Mouse (Mus musculus): ENCODE measurements around the gene Plekha7. TPM values are rescaled to one million over a fixed set of nuclear protein-coding genes. Genes with fewer than 3 reads are reported as not detected.

The Plekha7 gene
- total and polyA plus RNA-seq, 2 experiments, result 2.3 to 2.9 TPM

- H3K79me2 ChIP-seq (ENCODE audit: control insufficient read depth, insufficient read depth, low read length), result no peaks in the 10 kb centered on the region
- no peaks in the 10 kb centered on the region for H3K4me1 ChIP-seq (ENCODE audit: control insufficient read depth, insufficient read depth, low read length)
- WGBS, result 92% methylated on average over 14 of the region's 14 CpGs
- H3K27ac ChIP-seq (replicated peaks; ENCODE audit: insufficient read depth, low read depth, low read length), result no peak overlapping the region
- H3K27me3 ChIP-seq (ENCODE audit: control insufficient read depth, insufficient read depth, low read length), result no peaks in the 10 kb centered on the region
- H3K36me3 ChIP-seq (ENCODE audit: control insufficient read depth, insufficient read depth, low read length), result no peaks in the 10 kb centered on the region
- DNase-seq (ENCODE audit: extremely low read depth, low read depth, low spot score), result no peak
- H3K4me3 ChIP-seq (ENCODE audit: insufficient read depth, low read depth, low read length), result no peak overlapping the region
- no peak overlapping the region for H3K9ac ChIP-seq (ENCODE audit: low read depth, low read length)
- TF ChIP-seq CTCF (IDR thresholded peaks at IDR 0.05; ENCODE audit: low read depth, low read length), result no peak
- no peak for TF ChIP-seq POLR2A (IDR thresholded peaks at IDR 0.05; ENCODE audit: extremely low read depth, insufficient read depth, low read length)
Observed at GRCm38 (mm10) chr7:116156894-116157143, 151.4 kb downstream of the Plekha7 start.

GRCm38 (mm10) chr7:116156072-116156893 lies 151.9 kb downstream of the Plekha7 start:
- WGBS, result 80% methylated on average over 17 of the region's 17 CpGs
- Histone ChIP-seq H3K27me3 (ENCODE audit: control insufficient read depth, insufficient read depth, low read length) (no peaks in the 10 kb centered on the region), H3K36me3 (ENCODE audit: control insufficient read depth, insufficient read depth, low read length) (no peaks in the 10 kb centered on the region), H3K4me3 (ENCODE audit: insufficient read depth, low read depth, low read length) (no peak overlapping the region), H3K27ac (replicated peaks; ENCODE audit: insufficient read depth, low read depth, low read length) (no peak overlapping the region), H3K4me1 (ENCODE audit: control insufficient read depth, insufficient read depth, low read length) (no peaks in the 10 kb centered on the region), H3K79me2 (ENCODE audit: control insufficient read depth, insufficient read depth, low read length) (no peaks in the 10 kb centered on the region), H3K9ac (ENCODE audit: low read depth, low read length) (no peak overlapping the region)
- TF ChIP-seq CTCF (IDR thresholded peaks at IDR 0.05; ENCODE audit: low read depth, low read length) (no peak), POLR2A (IDR thresholded peaks at IDR 0.05; ENCODE audit: extremely low read depth, insufficient read depth, low read length) (no peak)
- DNase-seq (ENCODE audit: extremely low read depth, low read depth, low spot score), result no peak

GRCm38 (mm10) chr7:116153781-116154368 lies 154.3 kb downstream of the Plekha7 start:
- Histone ChIP-seq H3K9ac (ENCODE audit: low read depth, low read length) (no peak overlapping the region), H3K36me3 (ENCODE audit: control insufficient read depth, insufficient read depth, low read length) (no peaks in the 10 kb centered on the region), H3K4me3 (ENCODE audit: insufficient read depth, low read depth, low read length) (no peak overlapping the region), H3K27me3 (ENCODE audit: control insufficient read depth, insufficient read depth, low read length) (no peaks in the 10 kb centered on the region), H3K79me2 (ENCODE audit: control insufficient read depth, insufficient read depth, low read length) (no peaks in the 10 kb centered on the region), H3K27ac (replicated peaks; ENCODE audit: insufficient read depth, low read depth, low read length) (no peak overlapping the region), H3K4me1 (ENCODE audit: control insufficient read depth, insufficient read depth, low read length) (no peaks in the 10 kb centered on the region)
- 44% methylated on average over 2 of the region's 2 CpGs for WGBS
- TF ChIP-seq CTCF (IDR thresholded peaks at IDR 0.05; ENCODE audit: low read depth, low read length), result no peak
- no peak for TF ChIP-seq POLR2A (IDR thresholded peaks at IDR 0.05; ENCODE audit: extremely low read depth, insufficient read depth, low read length)
- peak; percentile 12 for DNase-seq (ENCODE audit: extremely low read depth, low read depth, low spot score)

DNA sequence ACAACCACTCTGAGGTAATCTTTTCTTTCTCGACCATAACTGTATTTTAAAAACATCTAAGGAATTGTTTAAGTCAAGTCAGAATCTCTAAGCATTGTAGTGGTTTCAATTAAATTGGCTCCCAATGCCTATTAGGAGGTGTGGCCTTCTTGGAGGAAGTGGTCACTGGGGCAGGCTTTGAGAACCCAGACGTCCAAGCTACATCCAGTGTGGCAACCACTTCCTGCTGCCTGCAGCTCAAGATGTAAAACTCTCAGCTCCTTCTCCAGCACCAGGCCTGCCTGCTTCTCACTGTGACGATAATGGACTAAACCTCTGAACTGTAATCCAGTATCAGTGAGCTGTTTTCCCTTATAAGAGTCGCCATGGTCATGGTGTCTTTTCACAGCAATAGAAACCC lies 158.6 kb downstream of the Plekha7 start:
- 74% methylated on average over 4 of the region's 4 CpGs for WGBS
- DNase-seq (ENCODE audit: extremely low read depth, low read depth, low spot score), result no peak

DNA sequence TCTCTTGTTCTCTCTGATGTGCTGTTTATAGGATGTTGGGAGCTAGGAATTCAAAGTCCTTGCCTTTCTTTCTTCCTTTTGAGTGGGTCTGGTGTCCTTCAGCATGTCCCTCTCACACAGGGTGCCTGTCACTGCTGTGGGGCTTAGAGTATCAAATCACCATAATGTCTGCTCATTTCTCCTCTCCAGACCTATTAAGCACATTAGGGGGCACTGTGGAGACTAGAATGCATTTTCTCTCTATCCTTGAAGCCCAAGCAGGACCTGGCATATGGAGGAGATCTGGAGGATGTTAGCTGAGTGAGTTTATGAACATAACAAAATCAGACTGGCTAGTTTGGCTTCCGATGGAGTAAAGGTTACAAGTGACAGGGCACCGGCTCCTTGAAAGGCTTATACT lies 161.1 kb downstream of the Plekha7 start:
- 93% methylated on average over 2 of the region's 2 CpGs for WGBS
- no peaks in the 10 kb centered on the region for H3K4me1 ChIP-seq (ENCODE audit: control insufficient read depth, insufficient read depth, low read length)
- H3K27ac ChIP-seq (replicated peaks; ENCODE audit: insufficient read depth, low read depth, low read length), result no peak overlapping the region
- TF ChIP-seq POLR2A (IDR thresholded peaks at IDR 0.05; ENCODE audit: extremely low read depth, insufficient read depth, low read length), result no peak
- no peak for TF ChIP-seq CTCF (IDR thresholded peaks at IDR 0.05; ENCODE audit: low read depth, low read length)
- H3K4me3 ChIP-seq (ENCODE audit: insufficient read depth, low read depth, low read length), result no peak overlapping the region
- no peaks in the 10 kb centered on the region; the same call in 1 of the 2 replicates for H3K36me3 ChIP-seq (ENCODE audit: control insufficient read depth, insufficient read depth, low read length)
- no peak overlapping the region for H3K9ac ChIP-seq (ENCODE audit: low read depth, low read length)
- no peaks in the 10 kb centered on the region for H3K79me2 ChIP-seq (ENCODE audit: control insufficient read depth, insufficient read depth, low read length)
- no peaks in the 10 kb centered on the region for H3K27me3 ChIP-seq (ENCODE audit: control insufficient read depth, insufficient read depth, low read length)
- DNase-seq (ENCODE audit: extremely low read depth, low read depth, low spot score), result no peak

More for the DNA sequence above, 158.6 kb downstream of the Plekha7 start:
- no peaks in the 10 kb centered on the region for H3K4me1 ChIP-seq (ENCODE audit: control insufficient read depth, insufficient read depth, low read length)
- H3K27me3 ChIP-seq (ENCODE audit: control insufficient read depth, insufficient read depth, low read length), result no peaks in the 10 kb centered on the region
- no peak overlapping the region for H3K4me3 ChIP-seq (ENCODE audit: insufficient read depth, low read depth, low read length)
- no peaks in the 10 kb centered on the region for H3K36me3 ChIP-seq (ENCODE audit: control insufficient read depth, insufficient read depth, low read length)
- H3K27ac ChIP-seq (replicated peaks; ENCODE audit: insufficient read depth, low read depth, low read length), result no peak overlapping the region
- H3K79me2 ChIP-seq (ENCODE audit: control insufficient read depth, insufficient read depth, low read length), result no peaks in the 10 kb centered on the region
- TF ChIP-seq POLR2A (IDR thresholded peaks at IDR 0.05; ENCODE audit: extremely low read depth, insufficient read depth, low read length) (no peak), CTCF (IDR thresholded peaks at IDR 0.05; ENCODE audit: low read depth, low read length) (no peak)
- H3K9ac ChIP-seq (ENCODE audit: low read depth, low read length), result no peak overlapping the region

DNA sequence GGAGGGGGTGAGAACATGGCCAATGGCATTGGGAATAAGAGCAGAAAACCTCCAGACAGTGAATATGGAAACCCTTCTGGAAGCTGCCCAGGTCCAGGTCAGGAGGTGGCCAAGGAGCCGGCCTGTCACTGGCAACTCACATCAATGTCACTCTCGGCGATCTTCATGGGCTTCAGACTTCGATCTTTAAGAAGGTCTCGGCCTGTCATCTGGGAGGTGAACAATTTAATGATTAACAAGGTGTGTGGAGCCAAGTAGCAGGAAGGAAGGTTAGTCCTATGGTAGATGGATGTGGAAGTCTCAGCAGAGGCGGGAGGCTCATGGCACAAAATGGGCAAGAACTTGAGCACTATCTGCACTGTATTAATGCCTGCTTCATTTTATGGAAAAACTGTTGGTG lies 163.1 kb downstream of the Plekha7 start:
- Histone ChIP-seq H3K4me1 (ENCODE audit: control insufficient read depth, insufficient read depth, low read length) (no peaks in the 10 kb centered on the region), H3K9ac (ENCODE audit: low read depth, low read length) (no peak overlapping the region), H3K4me3 (ENCODE audit: insufficient read depth, low read depth, low read length) (no peak overlapping the region), H3K27me3 (ENCODE audit: control insufficient read depth, insufficient read depth, low read length) (no peaks in the 10 kb centered on the region), H3K27ac (replicated peaks; ENCODE audit: insufficient read depth, low read depth, low read length) (no peak overlapping the region), H3K79me2 (ENCODE audit: control insufficient read depth, insufficient read depth, low read length) (no peaks in the 10 kb centered on the region), H3K36me3 (ENCODE audit: control insufficient read depth, insufficient read depth, low read length) (peaks cover 2% of the 10 kb centered on the region; the same call in 1 of the 2 replicates)
- TF ChIP-seq POLR2A (IDR thresholded peaks at IDR 0.05; ENCODE audit: extremely low read depth, insufficient read depth, low read length) (no peak), CTCF (IDR thresholded peaks at IDR 0.05; ENCODE audit: low read depth, low read length) (no peak)
- DNase-seq (ENCODE audit: extremely low read depth, low read depth, low spot score), result peak; percentile 22
- 82% methylated on average over 6 of the region's 6 CpGs for WGBS
